Mouse (Mus musculus) lung, embryonic 15.5 days (tissue): ENCODE results near the gene Hist1h1c. TPM values are rescaled to one million over a fixed set of nuclear protein-coding genes. Genes with fewer than 3 reads are reported as not detected.
"Not testable (repeated sequence)": the region's sequence is repeated elsewhere in the genome, so short reads cannot be mapped to it uniquely, and the experiment has no call there.

Experiments
- ATAC-seq: fragments of 200-750 bp; cut with Nextera tagmentation; 2 replicates; pipeline ENCODE4 v1.8.0; 2017; ENCODE audit warnings: moderate number of reproducible peaks, borderline replicate concordance; ENCODE audit not compliant: low FRiP score, low TSS enrichment; ENCODE audit errors: extremely low read depth
- H3K27ac ChIP-seq: fragments of 300-500 bp; sonication (generic); 2 replicates; pipeline ENCODE4 v1.5.1; 2015; ENCODE audit warnings: moderate library complexity, mild to moderate bottlenecking, inconsistent platforms
- H3K27me3 ChIP-seq: fragments of 300-500 bp; sonication (generic); 2 replicates; pipeline ENCODE4 v1.6.1; 2015; ENCODE audit warnings: inconsistent platforms
- H3K36me3 ChIP-seq: fragments of 300-500 bp; sonication (generic); 2 replicates; pipeline ENCODE4 v1.6.1; 2015; ENCODE audit warnings: inconsistent platforms
- H3K4me1 ChIP-seq: fragments of 300-500 bp; sonication (generic); 2 replicates; pipeline ENCODE4 v1.6.1; 2015; ENCODE audit warnings: inconsistent platforms
- H3K4me2 ChIP-seq: fragments of 300-500 bp; sonication (generic); 2 replicates; pipeline ENCODE4 v1.6.1; 2015; ENCODE audit warnings: inconsistent platforms, mild to moderate bottlenecking, moderate library complexity
- H3K4me3 ChIP-seq: fragments of 300-500 bp; sonication (generic); 2 replicates; pipeline ENCODE4 v1.5.1; 2015; ENCODE audit warnings: mild to moderate bottlenecking, inconsistent platforms
- H3K9ac ChIP-seq: fragments of 300-500 bp; sonication (generic); 2 replicates; pipeline ENCODE4 v1.6.1; 2015; ENCODE audit warnings: inconsistent platforms
- H3K9me3 ChIP-seq: fragments of 300-500 bp; sonication (generic); 2 replicates; pipeline ENCODE4 v1.6.1; 2016; ENCODE audit warnings: inconsistent platforms
- WGBS: fragments of 180-500 bp; shearing (Covaris S2); methylation state at CpG from one replicate; pipeline ENCODE4 v1.1.7; 2015; 5-methylcytosine and 5-hydroxymethylcytosine counted together
- microRNA-seq: library from miRNA; unstranded; fragments of <30 nt; microRNA quantifications from one replicate; pipeline ENCODE4, GENCODE M21; 2016
- polyA plus RNA-seq: library from polyadenylated mRNA; unstranded; fragments of >200 nt; fragmentation: Nextera tagmentation; extraction: Ambion mirVana; gene quantifications from 2 replicates; pipeline ENCODE4 v1.2.1, GENCODE M21; 2015

Hist1h1c gene
- polyA plus RNA-seq, 1 experiment from 2014 or later: 37.0 TPM

DNA sequence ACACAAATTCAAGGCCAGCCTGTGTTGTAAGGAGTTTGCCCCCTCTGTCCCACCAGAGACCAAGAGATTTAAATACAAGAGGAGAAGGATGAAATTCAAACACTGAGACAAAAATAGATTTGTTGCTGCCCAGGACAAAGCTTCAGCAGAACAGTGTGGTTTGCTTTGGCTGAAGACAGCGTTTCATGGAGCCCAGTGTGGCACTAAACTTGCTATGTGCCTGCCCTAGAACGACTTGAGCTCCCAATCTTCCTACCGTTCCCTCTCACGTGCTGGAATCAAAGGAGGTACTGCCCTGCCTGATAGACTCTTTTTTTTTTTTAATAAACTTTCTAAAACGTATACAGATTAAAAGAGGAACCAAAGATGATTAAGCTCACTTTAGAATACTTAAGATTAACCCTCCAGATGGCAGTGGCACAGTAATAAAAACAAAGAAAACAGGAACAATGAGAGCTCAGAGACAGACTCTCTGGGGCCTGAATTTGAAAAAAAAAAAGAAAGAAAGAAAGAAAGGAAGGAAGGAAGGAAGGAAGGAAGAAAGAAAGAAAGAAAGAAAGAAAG, 30.3 kb downstream of the Hist1h1c start:
- Histone ChIP-seq H3K4me3 (no peak overlapping the region), H3K36me3 (no peaks in the 10 kb centered on the region), H3K4me1 (peaks cover 21% of the 10 kb centered on the region), H3K27me3 (no peaks in the 10 kb centered on the region), H3K27ac (no peak overlapping the region), H3K9ac (no peak overlapping the region), H3K9me3 (no peaks in the 10 kb centered on the region), H3K4me2 (no peak overlapping the region)
- no peak for ATAC-seq
- 45% methylated on average over 5 of the region's 5 CpGs for WGBS

- not testable (repeated sequence) for H3K4me2 ChIP-seq, H3K9me3 ChIP-seq, H3K27ac ChIP-seq, H3K9ac ChIP-seq, H3K27me3 ChIP-seq, H3K4me3 ChIP-seq, ATAC-seq, H3K36me3 ChIP-seq
- peaks cover 14% of the 10 kb centered on the region for H3K4me1 ChIP-seq
- WGBS: 84% methylated on average over 2 of the region's 2 CpGs
These were observed 31.0 kb downstream of the Hist1h1c start, which contains the start of gene Trim38 for GRCm38 (mm10) chr13:23769613-23770012. Gene Trim38 (plus strand): TSS chr13:23769913.

- Histone ChIP-seq H3K9me3 (no peaks in the 10 kb centered on the region), H3K4me2 (peak overlapping the region; percentile 49), H3K27ac (no peak overlapping the region), H3K4me1 (peaks cover 10% of the 10 kb centered on the region), H3K36me3 (no peaks in the 10 kb centered on the region), H3K27me3 (no peaks in the 10 kb centered on the region), H3K9ac (no peak overlapping the region), H3K4me3 (peak overlapping the region; percentile 15; the same call in 1 of the 2 replicates)
- peak; percentile 90; the same call in 1 of the 2 replicates for ATAC-seq
- WGBS: 19% methylated on average over 21 of the region's 21 CpGs
These were observed 34.1 kb downstream of the Hist1h1c start for GRCm38 (mm10) chr13:23772561-23773313.

DNA sequence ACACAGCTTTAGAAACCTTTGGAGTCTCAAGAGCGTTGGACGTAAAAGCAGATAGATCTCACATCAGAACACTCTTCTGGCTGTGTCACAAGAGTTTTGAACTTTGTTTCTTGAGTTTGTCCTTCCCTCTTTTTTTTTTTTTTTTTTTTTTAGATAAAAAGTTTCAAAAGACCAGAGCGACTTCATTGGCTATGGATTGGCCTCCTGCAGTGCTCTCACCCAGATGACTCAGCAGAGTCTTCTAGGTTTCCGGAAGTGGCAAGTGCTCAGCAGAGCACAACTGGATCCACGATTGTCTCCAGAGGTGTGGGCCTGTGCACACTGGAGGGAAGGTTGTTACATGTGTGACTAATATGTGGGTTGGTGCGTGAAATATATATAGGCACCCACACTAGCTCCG, 39.7 kb downstream of the Hist1h1c start:
- Histone ChIP-seq H3K4me3 (no peak overlapping the region), H3K4me1 (no peaks in the 10 kb centered on the region), H3K4me2 (no peak overlapping the region), H3K9me3 (no peaks in the 10 kb centered on the region), H3K9ac (no peak overlapping the region), H3K27me3 (no peaks in the 10 kb centered on the region), H3K27ac (no peak overlapping the region), H3K36me3 (no peaks in the 10 kb centered on the region)
- 91% methylated on average over 7 of the region's 7 CpGs for WGBS
- ATAC-seq: no peak

DNA sequence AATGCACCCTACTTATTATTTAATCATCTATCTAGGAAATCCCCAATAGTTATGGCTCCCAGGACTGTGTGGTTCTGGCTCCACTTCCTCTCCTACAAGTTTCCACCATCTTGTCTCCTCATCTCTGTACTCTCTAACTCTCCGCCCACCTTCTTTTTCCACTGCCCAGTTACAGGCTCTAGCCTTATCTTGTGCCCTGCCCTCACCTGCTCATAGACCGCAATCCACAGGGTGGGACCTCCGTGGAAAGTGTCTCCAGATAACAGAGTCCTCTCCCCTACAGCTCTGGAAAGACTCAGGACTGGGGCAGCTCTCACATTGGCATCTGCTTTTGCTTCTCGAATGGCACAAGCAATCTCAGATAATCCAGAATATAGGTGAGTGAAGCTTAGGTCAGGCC, 40.4 kb downstream of the Hist1h1c start:
- Histone ChIP-seq H3K4me3 (no peak overlapping the region), H3K9me3 (no peaks in the 10 kb centered on the region), H3K27ac (no peak overlapping the region), H3K27me3 (no peaks in the 10 kb centered on the region), H3K4me2 (no peak overlapping the region), H3K36me3 (no peaks in the 10 kb centered on the region), H3K4me1 (no peaks in the 10 kb centered on the region), H3K9ac (no peak overlapping the region)
- 67% methylated on average over 4 of the region's 4 CpGs for WGBS
- ATAC-seq: no peak

Small RNA genes within 50 kb of the gene (microRNA-seq; reads per million reads assigned to microRNA genes)
- not detected for gene Gm44314
- gene Gm44484: not detected

Other genes with a start within 250 kb of the Hist1h1c start
- 0.16 and 0.21 TPM in 2 replicates for gene Btn2a2, start 250.0 kb upstream of the Hist1h1c start, polyA plus RNA-seq
- 6.9 and 8.1 TPM in 2 replicates for gene Hist1h4h, start 207.8 kb upstream of the Hist1h1c start, polyA plus RNA-seq
- gene Hist1h2af, start 204.9 kb upstream of the Hist1h1c start, polyA plus RNA-seq: 6.2 and 8.4 TPM in 2 replicates
- gene Hist1h3g, start 203.4 kb upstream of the Hist1h1c start, polyA plus RNA-seq: 9.5 and 10.8 TPM in 2 replicates
- 1.4 TPM in 2 replicates for gene Hist1h2bh, start 195.4 kb upstream of the Hist1h1c start, polyA plus RNA-seq
- gene Hist1h3f, start 194.8 kb upstream of the Hist1h1c start, polyA plus RNA-seq: 0.75 and 1.5 TPM in 2 replicates
- gene Hist1h4f, start 187.2 kb upstream of the Hist1h1c start, polyA plus RNA-seq: 1.7 and 2.1 TPM in 2 replicates
- gene Hist1h1d, start 185.5 kb upstream of the Hist1h1c start, polyA plus RNA-seq: 0.78 and 0.86 TPM in 2 replicates
- 7.1 and 7.9 TPM in 2 replicates for gene Hist1h3e, start 176.4 kb upstream of the Hist1h1c start, polyA plus RNA-seq
- gene Hist1h2ae, start 167.6 kb upstream of the Hist1h1c start, polyA plus RNA-seq: 143 and 164 TPM in 2 replicates
- 14.5 and 17.7 TPM in 2 replicates for gene Hist1h2bg, start 167.4 kb upstream of the Hist1h1c start, polyA plus RNA-seq
- 10.1 and 10.2 TPM in 2 replicates for gene Hist1h2bf, start 164.6 kb upstream of the Hist1h1c start, polyA plus RNA-seq
- 3.1 and 4.6 TPM in 2 replicates for gene Hist1h2ad, start 164.4 kb upstream of the Hist1h1c start, polyA plus RNA-seq
- gene Hist1h3d, start 163.0 kb upstream of the Hist1h1c start, polyA plus RNA-seq: 9.4 and 10.2 TPM in 2 replicates
- gene Hist1h4d, start 157.2 kb upstream of the Hist1h1c start, polyA plus RNA-seq: 160 and 177 TPM in 2 replicates
- gene Hist1h2be, start 117.7 kb upstream of the Hist1h1c start, polyA plus RNA-seq: 2.5 and 3.6 TPM in 2 replicates
- 28.3 and 28.5 TPM in 2 replicates for gene Hist1h1e, start 116.2 kb upstream of the Hist1h1c start, polyA plus RNA-seq
- gene Hist1h2ac, start 54.9 kb upstream of the Hist1h1c start, polyA plus RNA-seq: 1.6 and 1.8 TPM in 2 replicates
- 60.8 and 63.6 TPM in 2 replicates for gene Hist1h2bc, start 54.6 kb upstream of the Hist1h1c start, polyA plus RNA-seq
- gene Hist1h1t, start 43.0 kb upstream of the Hist1h1c start, polyA plus RNA-seq: 0.22 and 0.35 TPM in 2 replicates
- gene Hist1h4c, start 40.4 kb upstream of the Hist1h1c start, polyA plus RNA-seq: 8.2 and 9.4 TPM in 2 replicates
- gene Hfe, start 28.0 kb upstream of the Hist1h1c start, polyA plus RNA-seq: 8.6 and 10.8 TPM in 2 replicates
- gene Hist1h3c, start 6.8 kb downstream of the Hist1h1c start, polyA plus RNA-seq: 12.0 and 13.7 TPM in 2 replicates
- 3.2 and 4.1 TPM in 2 replicates for gene Hist1h2bb, start 7.9 kb downstream of the Hist1h1c start, polyA plus RNA-seq
- 74.3 and 83.5 TPM in 2 replicates for gene Hist1h2ab, start 12.3 kb downstream of the Hist1h1c start, polyA plus RNA-seq
- 12.0 and 18.6 TPM in 2 replicates for gene Hist1h3b, start 13.5 kb downstream of the Hist1h1c start, polyA plus RNA-seq
- 5.8 and 7.5 TPM in 2 replicates for gene Hist1h4b, start 18.2 kb downstream of the Hist1h1c start, polyA plus RNA-seq
- 0.69 TPM in 1 of 2 replicates, not detected in the other for gene Hist1h4a, start 22.4 kb downstream of the Hist1h1c start, polyA plus RNA-seq
- gene Hist1h3a, start 23.6 kb downstream of the Hist1h1c start, polyA plus RNA-seq: 8.3 and 8.5 TPM in 2 replicates
- 3.3 and 3.9 TPM in 2 replicates for gene Hist1h1a, start 24.9 kb downstream of the Hist1h1c start, polyA plus RNA-seq
- gene Trim38, start 31.1 kb downstream of the Hist1h1c start, polyA plus RNA-seq: not detected in 2 replicates
- not detected in 2 replicates for gene Slc17a2, start 68.2 kb downstream of the Hist1h1c start, polyA plus RNA-seq
- gene Slc17a3, start 100.6 kb downstream of the Hist1h1c start, polyA plus RNA-seq: not detected in 2 replicates
- gene Slc17a1, start 128.9 kb downstream of the Hist1h1c start, polyA plus RNA-seq: 0.15 TPM in 1 of 2 replicates, not detected in the other
- gene Slc17a4, start 176.2 kb downstream of the Hist1h1c start, polyA plus RNA-seq: not detected in 2 replicates
- gene Hist1h2ba, start 195.3 kb downstream of the Hist1h1c start, polyA plus RNA-seq: not detected in 2 replicates
- gene Hist1h2aa, start 195.7 kb downstream of the Hist1h1c start, polyA plus RNA-seq: not detected in 2 replicates